Mouse (Mus musculus) intestine, embryonic 15.5 days (tissue): Measurements from ENCODE around the gene Tead1. TPM values are rescaled to one million over a fixed set of nuclear protein-coding genes. Genes with fewer than 3 reads are reported as not detected.

Experiments
- ATAC-seq: fragments of 200-750 bp; cut with Nextera tagmentation; 2 replicates; pipeline ENCODE4 v1.8.0; 2017; ENCODE audit warnings: moderate TSS enrichment, moderate library complexity
- H3K27ac ChIP-seq: fragments of 300-500 bp; sonication (generic); 2 replicates; pipeline ENCODE4 v1.5.1; 2015; ENCODE audit warnings: mild to moderate bottlenecking, inconsistent platforms
- H3K27me3 ChIP-seq: fragments of 300-500 bp; sonication (generic); replicated peaks from 2 replicates; pipeline ENCODE4 v1.6.1; 2015; ENCODE audit warnings: inconsistent platforms
- H3K36me3 ChIP-seq: fragments of 300-500 bp; sonication (generic); 2 replicates; pipeline ENCODE4 v1.6.1; 2015; ENCODE audit warnings: inconsistent platforms
- H3K4me1 ChIP-seq: fragments of 300-500 bp; sonication (generic); replicated peaks from 2 replicates; pipeline ENCODE4 v1.6.1; 2015; ENCODE audit warnings: inconsistent platforms
- H3K4me2 ChIP-seq: fragments of 300-500 bp; sonication (generic); replicated peaks from 2 replicates; pipeline ENCODE4 v1.6.1; 2015; ENCODE audit warnings: mild to moderate bottlenecking, inconsistent platforms
- H3K4me3 ChIP-seq: fragments of 300-500 bp; sonication (generic); replicated peaks from 2 replicates; pipeline ENCODE4 v1.5.1; 2015; ENCODE audit warnings: inconsistent platforms
- H3K9ac ChIP-seq: fragments of 300-500 bp; sonication (generic); 2 replicates; pipeline ENCODE4 v1.6.1; 2015; ENCODE audit warnings: inconsistent platforms
- H3K9me3 ChIP-seq: fragments of 300-500 bp; sonication (generic); 2 replicates; pipeline ENCODE4 v1.6.1; 2016; ENCODE audit warnings: inconsistent platforms
- WGBS: fragments of 180-500 bp; shearing (Covaris S2); methylation state at CpG from one replicate; pipeline ENCODE4 v1.1.7; 2015; 5-methylcytosine and 5-hydroxymethylcytosine counted together
- polyA plus RNA-seq: library from polyadenylated mRNA; unstranded; fragments of >200 nt; fragmentation: Nextera tagmentation; extraction: Ambion mirVana; gene quantifications from 2 replicates; pipeline ENCODE4 v1.2.1, GENCODE M21; 2015

The Tead1 gene
- polyA plus RNA-seq, 1 experiment from 2014 or later: 18.3 TPM

GRCm38 (mm10) chr7:112836076-112836475 lies 157.0 kb downstream of the Tead1 start:
- no peak for ATAC-seq
- Histone ChIP-seq H3K27ac (no peak overlapping the region), H3K4me1 (0 out of 2 replicates have a peak, but pooled peaks cover 7% of the 10 kb centered on the region), H3K4me2 (no peak overlapping the region), H3K4me3 (no peak overlapping the region), H3K36me3 (no peaks in the 10 kb centered on the region), H3K27me3 (no peaks in the 10 kb centered on the region), H3K9ac (no peak overlapping the region), H3K9me3 (no peaks in the 10 kb centered on the region)
- 88% methylated on average over 9 of the region's 9 CpGs for WGBS

- H3K4me1 ChIP-seq: 0 out of 2 replicates have a peak, but pooled peaks cover 3% of the 10 kb centered on the region
- H3K27ac ChIP-seq: no peak overlapping the region
- no peaks in the 10 kb centered on the region for H3K36me3 ChIP-seq
- no peak overlapping the region for H3K9ac ChIP-seq
- no peak for ATAC-seq
- 85% methylated on average over 6 of the region's 6 CpGs for WGBS
- no peaks in the 10 kb centered on the region for H3K9me3 ChIP-seq
- H3K4me3 ChIP-seq: no peak overlapping the region
- H3K4me2 ChIP-seq: no peak overlapping the region
- no peaks in the 10 kb centered on the region for H3K27me3 ChIP-seq
Observed at GRCm38 (mm10) chr7:112838131-112838530, 159.0 kb downstream of the Tead1 start.

GRCm38 (mm10) chr7:112840351-112840750 lies 161.2 kb downstream of the Tead1 start:
- no peak overlapping the region for H3K27ac ChIP-seq
- no peak overlapping the region for H3K4me3 ChIP-seq
- no peaks in the 10 kb centered on the region for H3K9me3 ChIP-seq
- no peaks in the 10 kb centered on the region for H3K36me3 ChIP-seq
- no peak for ATAC-seq
- 65% methylated on average over 7 of the region's 7 CpGs for WGBS
- H3K27me3 ChIP-seq: no peaks in the 10 kb centered on the region
- H3K9ac ChIP-seq: no peak overlapping the region
- no peak overlapping the region for H3K4me2 ChIP-seq
- 0 out of 2 replicates have a peak, but pooled peaks cover 3% of the 10 kb centered on the region for H3K4me1 ChIP-seq

- 66% methylated on average over 8 of the region's 8 CpGs for WGBS
- Histone ChIP-seq H3K27me3 (no peaks in the 10 kb centered on the region), H3K4me2 (no peak overlapping the region), H3K9ac (no peak overlapping the region), H3K4me3 (no peak overlapping the region), H3K36me3 (no peaks in the 10 kb centered on the region), H3K4me1 (0 out of 2 replicates have a peak, but pooled peaks cover 3% of the 10 kb centered on the region), H3K27ac (no peak overlapping the region), H3K9me3 (no peaks in the 10 kb centered on the region)
- no peak for ATAC-seq
Observed at GRCm38 (mm10) chr7:112840890-112841289, 161.8 kb downstream of the Tead1 start.

- WGBS: 33% methylated on average over 8 of the region's 8 CpGs
- no peak for ATAC-seq
- Histone ChIP-seq H3K4me1 (0 out of 2 replicates have a peak, but pooled peaks cover 3% of the 10 kb centered on the region), H3K27me3 (no peaks in the 10 kb centered on the region), H3K27ac (no peak overlapping the region), H3K4me3 (no peak overlapping the region), H3K36me3 (no peaks in the 10 kb centered on the region), H3K9ac (no peak overlapping the region), H3K9me3 (no peaks in the 10 kb centered on the region), H3K4me2 (peak overlapping the region; percentile 43)
Observed at GRCm38 (mm10) chr7:112841484-112841883, 162.4 kb downstream of the Tead1 start.

GRCm38 (mm10) chr7:112841886-112842285 lies 162.8 kb downstream of the Tead1 start:
- Histone ChIP-seq H3K27ac (no peak overlapping the region), H3K9ac (no peak overlapping the region), H3K4me2 (peak overlapping the region; percentile 43), H3K36me3 (no peaks in the 10 kb centered on the region), H3K4me3 (no peak overlapping the region), H3K4me1 (0 out of 2 replicates have a peak, but pooled peaks cover 3% of the 10 kb centered on the region), H3K9me3 (no peaks in the 10 kb centered on the region), H3K27me3 (no peaks in the 10 kb centered on the region)
- WGBS: 19% methylated on average over 9 of the region's 9 CpGs
- ATAC-seq: peak; percentile 52; the same call in 1 of the 2 replicates

GRCm38 (mm10) chr7:112851281-112851744 lies 172.2 kb downstream of the Tead1 start:
- no peaks in the 10 kb centered on the region for H3K9me3 ChIP-seq
- no peak overlapping the region for H3K9ac ChIP-seq
- 0 out of 2 replicates have a peak overlapping the region, but pooled peaks have one; percentile 46 for H3K27ac ChIP-seq
- peaks cover 18% of the 10 kb centered on the region for H3K4me1 ChIP-seq
- H3K27me3 ChIP-seq: no peaks in the 10 kb centered on the region
- WGBS: 51% methylated on average over 8 of the region's 8 CpGs
- H3K4me2 ChIP-seq: no peak overlapping the region
- no peak overlapping the region for H3K4me3 ChIP-seq
- H3K36me3 ChIP-seq: no peaks in the 10 kb centered on the region
- no peak for ATAC-seq

GRCm38 (mm10) chr7:112852149-112852839 lies 173.2 kb downstream of the Tead1 start:
- Histone ChIP-seq H3K4me3 (no peak overlapping the region), H3K9ac (no peak overlapping the region), H3K9me3 (no peaks in the 10 kb centered on the region), H3K36me3 (no peaks in the 10 kb centered on the region), H3K27me3 (no peaks in the 10 kb centered on the region), H3K27ac (no peak overlapping the region), H3K4me1 (peaks cover 18% of the 10 kb centered on the region), H3K4me2 (no peak overlapping the region)
- 61% methylated on average over 7 of the region's 7 CpGs for WGBS
- no peak for ATAC-seq

- H3K4me1 ChIP-seq: peaks cover 18% of the 10 kb centered on the region
- 0 out of 2 replicates have a peak, but pooled peaks cover 1% of the 10 kb centered on the region for H3K36me3 ChIP-seq
- H3K9me3 ChIP-seq: no peaks in the 10 kb centered on the region
- H3K27me3 ChIP-seq: no peaks in the 10 kb centered on the region
- H3K4me2 ChIP-seq: no peak overlapping the region
- ATAC-seq: peak; percentile 66
- H3K27ac ChIP-seq: no peak overlapping the region
- 63% methylated on average over 4 of the region's 4 CpGs for WGBS
- no peak overlapping the region for H3K4me3 ChIP-seq
- H3K9ac ChIP-seq: no peak overlapping the region
Observed at GRCm38 (mm10) chr7:112853857-112854256, 174.7 kb downstream of the Tead1 start.

GRCm38 (mm10) chr7:112854516-112854915 lies 175.4 kb downstream of the Tead1 start:
- Histone ChIP-seq H3K36me3 (0 out of 2 replicates have a peak, but pooled peaks cover 3% of the 10 kb centered on the region), H3K27ac (no peak overlapping the region), H3K9ac (no peak overlapping the region), H3K4me2 (no peak overlapping the region), H3K27me3 (no peaks in the 10 kb centered on the region), H3K4me3 (no peak overlapping the region), H3K4me1 (peaks cover 18% of the 10 kb centered on the region), H3K9me3 (no peaks in the 10 kb centered on the region)
- 28% methylated on average over 5 of the region's 5 CpGs for WGBS
- peak; percentile 64 for ATAC-seq

- ATAC-seq: no peak
- no peaks in the 10 kb centered on the region for H3K27me3 ChIP-seq
- H3K4me3 ChIP-seq: no peak overlapping the region
- no peak overlapping the region for H3K9ac ChIP-seq
- H3K4me1 ChIP-seq: peaks cover 18% of the 10 kb centered on the region
- H3K27ac ChIP-seq: no peak overlapping the region
- no peak overlapping the region for H3K4me2 ChIP-seq
- H3K9me3 ChIP-seq: no peaks in the 10 kb centered on the region
- H3K36me3 ChIP-seq: 0 out of 2 replicates have a peak, but pooled peaks cover 3% of the 10 kb centered on the region
- WGBS: 69% methylated on average over 6 of the region's 6 CpGs
Observed at GRCm38 (mm10) chr7:112855419-112855818, 176.3 kb downstream of the Tead1 start.

GRCm38 (mm10) chr7:112856121-112856571 lies 177.0 kb downstream of the Tead1 start:
- H3K27me3 ChIP-seq: no peaks in the 10 kb centered on the region
- no peak overlapping the region for H3K4me2 ChIP-seq
- H3K36me3 ChIP-seq: 0 out of 2 replicates have a peak, but pooled peaks cover 3% of the 10 kb centered on the region
- WGBS: 52% methylated on average over 7 of the region's 7 CpGs
- H3K9me3 ChIP-seq: no peaks in the 10 kb centered on the region
- no peak overlapping the region for H3K9ac ChIP-seq
- peaks cover 17% of the 10 kb centered on the region for H3K4me1 ChIP-seq
- ATAC-seq: no peak
- H3K4me3 ChIP-seq: no peak overlapping the region
- no peak overlapping the region for H3K27ac ChIP-seq
